ENCODE assay signal across 13 mouse cellular contexts in genomic region chr1:160025146-160025894, GRCm38 (mm10). TPM values are rescaled to one million over a fixed set of nuclear protein-coding genes. Genes with fewer than 3 reads are reported as not detected.
DNase-seq lines count a peak whose midpoint lies in the region; ATAC-seq and TF ChIP-seq lines count a peak whose summit lies in the region.
"Had no signal": no experiment of that assay in that cellular context is flagged by ENCODE, and none has a peak within 500 bp of the region (broad histone marks: within the 10 kb centered on the region; RNA-seq: fewer than 3 reads in every experiment).

No protein-coding gene starts in this region.

- no peak for ATAC-seq in heart, postnatal 0 days (ENCODE audit: insufficient read depth, low read depth)
- ATAC-seq in CD4-positive, CD25-positive, alpha-beta regulatory T cell, adult 4 months = peak; percentile 11
- ATAC-seq in intestine, embryonic 16.5 days = peak; percentile 69; the same call in 1 of the 2 replicates
- ATAC-seq in neutrophil, adult 5-6 weeks (ENCODE audit: extremely low read depth, insufficient number of reproducible peaks, low FRiP score, poor library complexity, severe bottlenecking) = peak; percentile 63

- no peak for TF ChIP-seq EP300 in heart, postnatal 0 days (IDR thresholded peaks at IDR 0.05; ENCODE audit: low read depth)

- no peaks in the 10 kb centered on the region for H3K4me1 ChIP-seq in heart, postnatal 0 days (ENCODE audit: control insufficient read depth, insufficient read depth)
- no peaks in the 10 kb centered on the region for H3K4me1 ChIP-seq in intestine, embryonic 16.5 days (ENCODE audit: control insufficient read depth, insufficient read depth, low read length)
- H3K4me1 ChIP-seq in kidney, adult 2 months (ENCODE audit: control insufficient read depth, insufficient read depth, low read length) = no peaks in the 10 kb centered on the region
- H3K4me1 ChIP-seq: forebrain, embryonic 12.5 days; lung, embryonic 15.5 days had no signal

- H3K27ac ChIP-seq in heart, postnatal 0 days (ENCODE audit: low read depth) = peak overlapping the region; percentile 30; the same call in 1 of the 2 replicates
- H3K27ac ChIP-seq in intestine, embryonic 16.5 days (ENCODE audit: low read length) = no peak overlapping the region
- H3K27ac ChIP-seq in kidney, adult 2 months (ENCODE audit: insufficient read depth, low read depth, low read length) = no peak overlapping the region
- H3K27ac ChIP-seq: forebrain, embryonic 12.5 days; hindbrain, embryonic 12.5 days; lung, embryonic 15.5 days had no signal

- H3K4me2 ChIP-seq in heart, postnatal 0 days (ENCODE audit: low read depth, low read length) = peak overlapping the region; percentile 24; the same call in 1 of the 2 replicates
- no peak overlapping the region for H3K4me2 ChIP-seq in intestine, embryonic 16.5 days (ENCODE audit: low read depth, low read length)
- H3K4me2 ChIP-seq: forebrain, embryonic 12.5 days; hindbrain, embryonic 12.5 days; lung, embryonic 15.5 days had no signal

- no peak for DNase-seq in heart, postnatal 0 days (ENCODE audit: low spot score)
- no peak for DNase-seq in heart, adult 8-10 months (ENCODE audit: low spot score)
- no peak for DNase-seq in Muller cell, postnatal 12 days (ENCODE audit: inconsistent ontology term)
- no peak for DNase-seq in adrenal gland, postnatal 10 days
- no peak for DNase-seq in kidney, adult 2 months
- DNase-seq: gastrocnemius, postnatal 14 days; kidney, postnatal 25 days had no signal

- no peak for TF ChIP-seq CTCF in heart, postnatal 0 days (IDR thresholded peaks at IDR 0.05; ENCODE audit: low read depth)
- TF ChIP-seq CTCF in kidney, adult 2 months (conservative IDR thresholded peaks at IDR 0.05; ENCODE audit: insufficient read depth, insufficient read length, low read depth, low read length) = no peak

- no peak overlapping the region for H3K4me3 ChIP-seq in heart, postnatal 0 days (ENCODE audit: low read depth, low read length)
- no peak overlapping the region for H3K4me3 ChIP-seq in intestine, embryonic 16.5 days (ENCODE audit: low read length)
- no peak overlapping the region for H3K4me3 ChIP-seq in kidney, adult 2 months (ENCODE audit: insufficient read depth, low read depth, low read length)
- H3K4me3 ChIP-seq: forebrain, embryonic 12.5 days; hindbrain, embryonic 12.5 days; lung, embryonic 15.5 days had no signal

- no peaks in the 10 kb centered on the region for H3K9me3 ChIP-seq in heart, postnatal 0 days (replicated peaks; ENCODE audit: control insufficient read depth, low read length)
- H3K9me3 ChIP-seq in intestine, embryonic 16.5 days (ENCODE audit: control insufficient read depth, low read length) = no peaks in the 10 kb centered on the region
- H3K9me3 ChIP-seq: forebrain, embryonic 12.5 days; hindbrain, embryonic 12.5 days; lung, embryonic 15.5 days had no signal

- H3K27me3 ChIP-seq in heart, postnatal 0 days (ENCODE audit: control insufficient read depth, insufficient read depth, low read length) = no peaks in the 10 kb centered on the region
- H3K27me3 ChIP-seq in intestine, embryonic 16.5 days (replicated peaks; ENCODE audit: control insufficient read depth, insufficient read depth, low read length) = no peaks in the 10 kb centered on the region
- H3K27me3 ChIP-seq in kidney, adult 2 months (replicated peaks; ENCODE audit: control insufficient read depth, insufficient read depth, low read length) = no peaks in the 10 kb centered on the region
- H3K27me3 ChIP-seq: forebrain, embryonic 12.5 days; hindbrain, embryonic 12.5 days; lung, embryonic 15.5 days had no signal

- no peak overlapping the region for H3K9ac ChIP-seq in heart, postnatal 0 days (replicated peaks; ENCODE audit: low read depth, low read length)
- no peak overlapping the region for H3K9ac ChIP-seq in intestine, embryonic 16.5 days (ENCODE audit: low read depth, low read length)
- H3K9ac ChIP-seq: forebrain, embryonic 12.5 days; hindbrain, embryonic 12.5 days; lung, embryonic 15.5 days had no signal

- WGBS in heart, postnatal 0 days = 47% methylated on average over 11 of the region's 11 CpGs
- WGBS in intestine, embryonic 16.5 days = 69% methylated on average over 11 of the region's 11 CpGs
- 67% methylated on average over 11 of the region's 11 CpGs for WGBS in kidney, adult 2 months

- no peak for TF ChIP-seq POLR2A in kidney, adult 2 months (IDR thresholded peaks at IDR 0.05; ENCODE audit: low read depth, low read length)

- no peaks in the 10 kb centered on the region for H3K36me3 ChIP-seq in heart, postnatal 0 days (replicated peaks; ENCODE audit: control insufficient read depth, insufficient read depth, low read length)
- H3K36me3 ChIP-seq in intestine, embryonic 16.5 days (ENCODE audit: control insufficient read depth, insufficient read depth, low read length) = no peaks in the 10 kb centered on the region
- no peaks in the 10 kb centered on the region for H3K36me3 ChIP-seq in kidney, adult 2 months (ENCODE audit: control insufficient read depth, insufficient read depth, low read length)
- H3K36me3 ChIP-seq: forebrain, embryonic 12.5 days; hindbrain, embryonic 12.5 days; lung, embryonic 15.5 days had no signal

RNA-seq across cellular contexts. Expression of gene 4930523C07Rik, which starts 18.9 kb away (rescaled TPM):
- total RNA-seq in heart, postnatal 0 days (2014; rRNA removed; ENCODE audit: low replicate concordance) = 18.6 and 21.8 TPM in 2 replicates
- 17.8 and 21.0 TPM in 2 replicates for polyA plus RNA-seq in heart, postnatal 0 days (2015; fragmentation: Nextera tagmentation; extraction: Ambion mirVana)
- 10 to 100 TPM; 19.6 to 23.7 (median 20.2) TPM for total RNA-seq in heart, adult 8-10 months (2022)
- 100 to 1,000 TPM; 212 to 238 TPM for polyA plus RNA-seq in CD4-positive, CD25-positive, alpha-beta regulatory T cell, adult 4 months (2017; shearing (Covaris generic))
- polyA plus RNA-seq in intestine, embryonic 16.5 days (2015; fragmentation: Nextera tagmentation; extraction: Ambion mirVana) = 10.4 TPM in 2 replicates
- total RNA-seq in neutrophil, adult 5-6 weeks (2017) = 279 and 337 TPM in 2 replicates
- 10 to 100 TPM; 22.3 to 27.8 TPM for total RNA-seq in adrenal gland, postnatal 10 days (2021)
- 8.4 and 9.5 TPM in 2 replicates for polyA plus RNA-seq in kidney, adult 2 months (2012; rRNA removed)
